Mouse (Mus musculus) left cerebral cortex, adult 6 months (tissue): ENCODE measurements around the gene 1110025L11Rik. TPM values are rescaled to one million over a fixed set of nuclear protein-coding genes. Genes with fewer than 3 reads are reported as not detected.

Source experiments
- long read RNA-seq, 2 experiments: library from polyadenylated mRNA; unstranded; transcript quantifications; one replicate each; pipeline ENCODE4 v2.0.0; 2019 to 2020
- polyA plus RNA-seq: library from polyadenylated mRNA; unstranded; fragments of <200 nt; fragmentation: Nextera tagmentation; gene quantifications from 2 replicates; pipeline ENCODE4 v1.2.3, GENCODE M21; 2021

The 1110025L11Rik gene
- not detected in 2 replicates for polyA plus RNA-seq
- long read RNA-seq, experiment 1: 0 reads
- long read RNA-seq, experiment 2: 0 reads

DNA sequence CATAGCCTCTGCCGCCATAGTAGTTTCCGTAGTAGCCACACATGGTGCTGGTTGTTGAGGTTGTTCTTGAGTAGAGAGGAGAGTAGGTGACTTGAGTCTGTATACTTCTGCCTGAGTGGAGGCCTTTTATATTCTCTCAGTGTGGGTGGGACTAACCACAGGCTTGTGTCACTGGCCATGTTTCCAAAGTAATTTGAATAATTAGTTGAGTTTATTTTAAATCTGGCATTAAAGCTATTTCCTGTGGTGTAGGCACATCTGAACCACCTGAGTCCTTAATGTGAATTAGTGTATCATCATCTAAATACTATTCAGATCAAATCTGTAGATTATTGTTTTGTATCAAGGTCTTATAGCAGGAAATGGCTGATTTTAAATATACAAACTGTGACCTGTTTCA is at the start of gene 1110025L11Rik:
Gene 1110025L11Rik, minus strand, starts transcription at position 101 of the 400 bp plus-strand sequence.

DNA sequence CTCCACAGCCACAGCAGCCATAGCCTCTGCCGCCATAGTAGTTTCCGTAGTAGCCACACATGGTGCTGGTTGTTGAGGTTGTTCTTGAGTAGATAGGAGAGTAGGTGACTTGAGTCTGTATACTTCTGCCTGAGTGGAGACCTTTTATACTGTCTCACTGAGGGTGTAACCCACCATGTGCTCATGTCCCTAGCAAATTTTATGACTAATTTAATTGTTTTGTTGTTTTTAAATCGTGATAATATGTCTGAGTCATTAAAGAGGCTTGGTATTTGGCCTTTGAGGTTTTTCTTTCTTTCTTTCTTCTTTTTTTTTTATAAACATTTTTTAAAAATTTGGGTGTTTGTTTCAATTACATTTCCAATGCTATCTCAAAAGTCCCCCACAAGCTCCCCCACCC is 16.0 kb downstream of the 1110025L11Rik start, which contains the start of gene Krtap6-5:
Gene Krtap6-5, minus strand, starts transcription at position 101 of the 400 bp plus-strand sequence.

DNA sequence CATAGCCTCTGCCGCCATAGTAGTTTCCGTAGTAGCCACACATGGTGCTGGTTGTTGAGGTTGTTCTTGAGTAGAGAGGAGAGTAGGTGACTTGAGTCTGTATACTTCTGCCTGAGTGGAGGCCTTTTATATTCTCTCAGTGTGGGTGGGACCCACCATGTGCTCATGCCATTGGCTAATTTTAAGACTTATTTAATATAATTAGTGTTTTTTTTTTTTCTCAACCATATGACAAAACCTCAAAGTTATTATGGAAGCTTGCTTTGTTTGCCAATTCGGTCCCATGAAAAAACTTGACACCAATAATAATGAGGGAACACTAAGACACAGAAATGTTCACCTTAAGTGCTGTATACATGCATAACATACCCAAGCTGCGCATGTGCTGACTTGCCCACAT is 22.4 kb downstream of the 1110025L11Rik start, which contains the start of gene Gm10228:
Gene Gm10228, minus strand, starts transcription at position 101 of the 400 bp plus-strand sequence.

DNA sequence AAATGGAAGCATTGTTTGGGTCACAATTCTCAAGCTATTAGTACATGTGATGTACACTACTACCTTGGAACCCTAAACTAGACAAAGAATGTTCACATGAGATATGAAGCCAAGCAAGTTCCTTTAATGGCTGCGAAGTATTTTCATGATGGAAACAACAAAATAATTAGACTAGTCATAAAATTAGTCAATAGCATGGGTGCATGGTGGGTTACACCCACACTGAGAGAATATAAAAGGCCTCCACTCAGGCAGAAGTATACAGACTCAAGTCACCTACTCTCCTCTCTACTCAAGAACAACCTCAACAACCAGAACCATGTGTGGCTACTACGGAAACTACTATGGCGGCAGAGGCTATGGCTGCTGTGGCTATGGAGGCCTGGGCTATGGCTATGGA is 32.4 kb downstream of the 1110025L11Rik start, which contains the start of gene Krtap6-1:
Gene Krtap6-1, plus strand, starts transcription at position 301 of the 400 bp plus-strand sequence.

GRCm38 (mm10) chr16:89014984-89015383 is 48.8 kb downstream of the 1110025L11Rik start, which contains the start of gene Gm10229:
Gene Gm10229, plus strand, starts transcription at chr16:89015284.

Other genes starting within 250 kb of the 1110025L11Rik start
- not detected in 2 replicates for gene Krtap15, start 243.8 kb downstream of the 1110025L11Rik start, polyA plus RNA-seq
- not detected in 2 replicates for gene Krtap14, start 237.9 kb downstream of the 1110025L11Rik start, polyA plus RNA-seq
- gene Krtap19-1, start 194.6 kb downstream of the 1110025L11Rik start, polyA plus RNA-seq: not detected in 2 replicates
- not detected in 2 replicates for gene Krtap19-2, start 189.7 kb downstream of the 1110025L11Rik start, polyA plus RNA-seq
- gene Krtap19-3, start 186.0 kb downstream of the 1110025L11Rik start, polyA plus RNA-seq: not detected in 2 replicates
- not detected in 2 replicates for gene Krtap19-4, start 178.9 kb downstream of the 1110025L11Rik start, polyA plus RNA-seq
- gene Krtap19-5, start 167.5 kb downstream of the 1110025L11Rik start, polyA plus RNA-seq: not detected in 2 replicates
- not detected in 2 replicates for gene Krtap19-9b, start 131.7 kb downstream of the 1110025L11Rik start, polyA plus RNA-seq
- gene Krtap16-3, start 101.1 kb downstream of the 1110025L11Rik start, polyA plus RNA-seq: not detected in 2 replicates
- not detected in 2 replicates for gene Krtap22-2, start 53.2 kb downstream of the 1110025L11Rik start, polyA plus RNA-seq
- gene Gm10229, start 48.7 kb downstream of the 1110025L11Rik start, polyA plus RNA-seq: not detected in 2 replicates
- gene Krtap6-1, start 32.3 kb downstream of the 1110025L11Rik start, polyA plus RNA-seq: not detected in 2 replicates
- gene Gm10228, start 22.5 kb downstream of the 1110025L11Rik start, polyA plus RNA-seq: not detected in 2 replicates
- not detected in 2 replicates for gene Krtap6-5, start 16.1 kb downstream of the 1110025L11Rik start, polyA plus RNA-seq
- gene Krtap6-3, start 20.0 kb upstream of the 1110025L11Rik start, polyA plus RNA-seq: not detected in 2 replicates
- not detected in 2 replicates for gene Gm6358, start 76.8 kb upstream of the 1110025L11Rik start, polyA plus RNA-seq
- not detected in 2 replicates for gene Gm10061, start 87.1 kb upstream of the 1110025L11Rik start, polyA plus RNA-seq
- not detected in 2 replicates for gene Gm9789, start 94.0 kb upstream of the 1110025L11Rik start, polyA plus RNA-seq
- gene Gm7735, start 105.5 kb upstream of the 1110025L11Rik start, polyA plus RNA-seq: not detected in 2 replicates
- not detected in 2 replicates for gene 1110057P08Rik, start 110.7 kb upstream of the 1110025L11Rik start, polyA plus RNA-seq
- gene Krtap20-2, start 141.9 kb upstream of the 1110025L11Rik start, polyA plus RNA-seq: not detected in 2 replicates